Comparison of ENCODE assay signal across 22 mouse cellular contexts in genomic region chr4:142616901-142617300, GRCm38 (mm10).
DNase-seq lines count a peak whose midpoint lies in the region; ATAC-seq and TF ChIP-seq lines count a peak whose summit lies in the region.
"Had no signal": no experiment of that assay in that cellular context is flagged by ENCODE, and none has a peak within 500 bp of the region (broad histone marks: within the 10 kb centered on the region; RNA-seq: fewer than 3 reads in every experiment).

No protein-coding gene starts in this region.

- H3K36me3 ChIP-seq in hindbrain, postnatal 0 days (ENCODE audit: insufficient read depth, low read length), result no peaks in the 10 kb centered on the region
- H3K36me3 ChIP-seq in hindbrain, embryonic 13.5 days, result no peaks in the 10 kb centered on the region
- no peaks in the 10 kb centered on the region for H3K36me3 ChIP-seq in midbrain, postnatal 0 days (ENCODE audit: insufficient read depth, low read length)
- H3K36me3 ChIP-seq in midbrain, embryonic 15.5 days (replicated peaks), result no peaks in the 10 kb centered on the region
- H3K36me3 ChIP-seq: embryonic facial prominence, embryonic 10.5 days; embryonic facial prominence, embryonic 12.5 days; forebrain, embryonic 15.5 days; G1E had no signal

- TF ChIP-seq CTCF in hindbrain, postnatal 0 days (IDR thresholded peaks at IDR 0.05; ENCODE audit: low read depth), result no peak
- no peak for TF ChIP-seq CTCF in midbrain, postnatal 0 days (IDR thresholded peaks at IDR 0.05)

- no peak overlapping the region for H3K9ac ChIP-seq in hindbrain, postnatal 0 days (replicated peaks; ENCODE audit: low read length)
- no peak overlapping the region for H3K9ac ChIP-seq in hindbrain, embryonic 13.5 days
- H3K9ac ChIP-seq in midbrain, postnatal 0 days (replicated peaks; ENCODE audit: low read length, poor library complexity, severe bottlenecking), result no peak overlapping the region
- no peak overlapping the region for H3K9ac ChIP-seq in midbrain, embryonic 15.5 days
- H3K9ac ChIP-seq: embryonic facial prominence, embryonic 12.5 days; forebrain, embryonic 13.5 days; forebrain, embryonic 15.5 days; forebrain, postnatal 0 days had no signal

- no peak for ATAC-seq in hindbrain, postnatal 0 days
- no peak for ATAC-seq in hindbrain, embryonic 13.5 days (ENCODE audit: low FRiP score)
- no peak for ATAC-seq in midbrain, postnatal 0 days (ENCODE audit: low FRiP score)
- ATAC-seq in midbrain, embryonic 15.5 days (replicated peaks), result no peak
- ATAC-seq: activated CD4-positive, CD25-positive, alpha-beta regulatory T cell, adult 4 months; CD4-positive, CD25-positive, alpha-beta regulatory T cell, adult 4 months; forebrain, embryonic 13.5 days; forebrain, embryonic 15.5 days; forebrain, postnatal 0 days; Patski had no signal

- H3K27me3 ChIP-seq in hindbrain, postnatal 0 days (ENCODE audit: insufficient read depth, low read length), result no peaks in the 10 kb centered on the region
- no peaks in the 10 kb centered on the region for H3K27me3 ChIP-seq in hindbrain, embryonic 13.5 days
- H3K27me3 ChIP-seq in midbrain, postnatal 0 days (ENCODE audit: insufficient read depth, low read length), result no peaks in the 10 kb centered on the region
- H3K27me3 ChIP-seq in midbrain, embryonic 15.5 days (replicated peaks), result no peaks in the 10 kb centered on the region
- H3K27me3 ChIP-seq: CH12.LX; embryonic facial prominence, embryonic 12.5 days; forebrain, embryonic 13.5 days; forebrain, embryonic 15.5 days; Patski had no signal

- no peaks in the 10 kb centered on the region for H3K9me3 ChIP-seq in hindbrain, postnatal 0 days (ENCODE audit: low read length)
- H3K9me3 ChIP-seq in hindbrain, embryonic 13.5 days, result no peaks in the 10 kb centered on the region
- 0 out of 2 replicates have a peak, but pooled peaks cover 3% of the 10 kb centered on the region for H3K9me3 ChIP-seq in midbrain, postnatal 0 days (ENCODE audit: low read length)
- no peaks in the 10 kb centered on the region for H3K9me3 ChIP-seq in midbrain, embryonic 15.5 days
- H3K9me3 ChIP-seq: embryonic facial prominence, embryonic 10.5 days; embryonic facial prominence, embryonic 12.5 days; forebrain, embryonic 13.5 days; forebrain, embryonic 15.5 days had no signal

- 55% methylated on average over 7 of the region's 7 CpGs for WGBS in hindbrain, postnatal 0 days
- WGBS in hindbrain, embryonic 13.5 days, result 69% methylated on average over 7 of the region's 7 CpGs
- WGBS in midbrain, postnatal 0 days, result 85% methylated on average over 7 of the region's 7 CpGs
- 76% methylated on average over 7 of the region's 7 CpGs for WGBS in midbrain, embryonic 15.5 days

- H3K4me2 ChIP-seq in hindbrain, postnatal 0 days (ENCODE audit: low read depth, low read length), result no peak overlapping the region
- H3K4me2 ChIP-seq in hindbrain, embryonic 13.5 days, result no peak overlapping the region
- no peak overlapping the region for H3K4me2 ChIP-seq in midbrain, postnatal 0 days (ENCODE audit: low read depth, low read length, poor library complexity, severe bottlenecking)
- H3K4me2 ChIP-seq in midbrain, embryonic 15.5 days, result no peak overlapping the region
- H3K4me2 ChIP-seq: embryonic facial prominence, embryonic 12.5 days; forebrain, embryonic 13.5 days; forebrain, embryonic 15.5 days had no signal

- H3K4me1 ChIP-seq in hindbrain, postnatal 0 days (ENCODE audit: insufficient read depth, low read length), result no peaks in the 10 kb centered on the region
- 0 out of 2 replicates have a peak, but pooled peaks cover 1% of the 10 kb centered on the region for H3K4me1 ChIP-seq in hindbrain, embryonic 13.5 days (replicated peaks)
- H3K4me1 ChIP-seq in midbrain, postnatal 0 days (ENCODE audit: insufficient read depth, low read length), result no peaks in the 10 kb centered on the region
- no peaks in the 10 kb centered on the region for H3K4me1 ChIP-seq in midbrain, embryonic 15.5 days
- H3K4me1 ChIP-seq: forebrain, embryonic 15.5 days had no signal

- no peak overlapping the region for H3K4me3 ChIP-seq in hindbrain, postnatal 0 days (ENCODE audit: low read length)
- no peak overlapping the region for H3K4me3 ChIP-seq in hindbrain, embryonic 13.5 days
- no peak overlapping the region for H3K4me3 ChIP-seq in midbrain, postnatal 0 days (ENCODE audit: low read depth, low read length)
- no peak overlapping the region for H3K4me3 ChIP-seq in midbrain, embryonic 15.5 days
- H3K4me3 ChIP-seq: embryonic facial prominence, embryonic 10.5 days; embryonic facial prominence, embryonic 12.5 days; forebrain, embryonic 13.5 days; forebrain, embryonic 15.5 days had no signal

- peak; percentile 67 to 76 for DNase-seq in cerebellum, postnatal 10 days
- DNase-seq in cerebellum, postnatal 25 days, result no peak
- DNase-seq in hindbrain, postnatal 0 days (ENCODE audit: low spot score), result peak; percentile 26
- peak; percentile 32 for DNase-seq in midbrain, postnatal 0 days (ENCODE audit: low spot score)
- DNase-seq: adrenal gland, adult 8-10 months; adrenal gland, postnatal 36 days; B cell, adult 2 months; cerebellum, adult 11-12 months; cerebellum, adult 2 months; cerebellum, adult 9-11 months had no signal

- H3K27ac ChIP-seq in hindbrain, postnatal 0 days, result no peak overlapping the region
- no peak overlapping the region for H3K27ac ChIP-seq in hindbrain, embryonic 13.5 days
- H3K27ac ChIP-seq in midbrain, postnatal 0 days (ENCODE audit: low read depth, low read length), result no peak overlapping the region
- H3K27ac ChIP-seq in midbrain, embryonic 15.5 days, result no peak overlapping the region
- H3K27ac ChIP-seq: embryonic facial prominence, embryonic 10.5 days; embryonic facial prominence, embryonic 12.5 days; forebrain, embryonic 13.5 days; forebrain, embryonic 15.5 days had no signal

Comparison
In these comparisons a context has a peak if more than half of its experiments do, and no peak if none do; other contexts are left out.
1. DNase-seq: peak in cerebellum, postnatal 10 days (2 of 2), hindbrain, postnatal 0 days (single experiment) and midbrain, postnatal 0 days (single experiment); none in cerebellum, postnatal 25 days (0 of 2).